Mouse (Mus musculus): Measurements from ENCODE around the gene Mttp. TPM values are rescaled to one million over a fixed set of nuclear protein-coding genes. Genes with fewer than 3 reads are reported as not detected.

The Mttp gene
- polyA plus RNA-seq, 1 experiment from 2014 or later = 41.6 TPM

GRCm38 (mm10) chr3:138106887-138107286, 37.9 kb downstream of the Mttp start:
- Histone ChIP-seq H3K27ac (no peak overlapping the region), H3K9me3 (no peaks in the 10 kb centered on the region; the same call in 1 of the 2 replicates), H3K4me3 (replicated peaks) (no peak overlapping the region), H3K4me2 (no peak overlapping the region), H3K36me3 (no peaks in the 10 kb centered on the region), H3K4me1 (no peaks in the 10 kb centered on the region), H3K9ac (no peak overlapping the region), H3K27me3 (replicated peaks) (no peaks in the 10 kb centered on the region)
- no peak for ATAC-seq (ENCODE audit: insufficient read depth, low FRiP score, low read depth)
- WGBS = 88% methylated on average over 10 of the region's 10 CpGs

- Histone ChIP-seq H3K9me3 (no peaks in the 10 kb centered on the region; the same call in 1 of the 2 replicates), H3K9ac (no peak overlapping the region), H3K36me3 (no peaks in the 10 kb centered on the region), H3K27ac (no peak overlapping the region), H3K4me1 (no peaks in the 10 kb centered on the region), H3K4me3 (replicated peaks) (no peak overlapping the region), H3K4me2 (no peak overlapping the region), H3K27me3 (replicated peaks) (no peaks in the 10 kb centered on the region)
- no peak for ATAC-seq (ENCODE audit: insufficient read depth, low FRiP score, low read depth)
- 73% methylated on average over 5 of the region's 5 CpGs for WGBS
Measured at GRCm38 (mm10) chr3:138105056-138105455, 39.7 kb downstream of the Mttp start.

GRCm38 (mm10) chr3:138103690-138104089, 41.1 kb downstream of the Mttp start:
- H3K4me3 ChIP-seq (replicated peaks) = no peak overlapping the region
- no peak overlapping the region for H3K9ac ChIP-seq
- no peak overlapping the region for H3K4me2 ChIP-seq
- no peaks in the 10 kb centered on the region; the same call in 1 of the 2 replicates for H3K9me3 ChIP-seq
- WGBS = 89% methylated on average over 4 of the region's 4 CpGs
- ATAC-seq (ENCODE audit: insufficient read depth, low FRiP score, low read depth) = no peak
- H3K36me3 ChIP-seq = no peaks in the 10 kb centered on the region
- H3K27ac ChIP-seq = no peak overlapping the region
- H3K27me3 ChIP-seq (replicated peaks) = no peaks in the 10 kb centered on the region
- H3K4me1 ChIP-seq = no peaks in the 10 kb centered on the region

GRCm38 (mm10) chr3:138101936-138102335, 42.8 kb downstream of the Mttp start:
- H3K27me3 ChIP-seq (replicated peaks) = no peaks in the 10 kb centered on the region
- 88% methylated on average over 4 of the region's 4 CpGs for WGBS
- no peak overlapping the region for H3K4me2 ChIP-seq
- H3K36me3 ChIP-seq = no peaks in the 10 kb centered on the region
- no peak overlapping the region for H3K27ac ChIP-seq
- no peaks in the 10 kb centered on the region; the same call in 1 of the 2 replicates for H3K9me3 ChIP-seq
- H3K4me3 ChIP-seq (replicated peaks) = no peak overlapping the region
- no peaks in the 10 kb centered on the region for H3K4me1 ChIP-seq
- H3K9ac ChIP-seq = no peak overlapping the region
- ATAC-seq (ENCODE audit: insufficient read depth, low FRiP score, low read depth) = no peak

GRCm38 (mm10) chr3:138097718-138098117, 47.0 kb downstream of the Mttp start:
- no peaks in the 10 kb centered on the region for H3K36me3 ChIP-seq
- H3K9me3 ChIP-seq = no peaks in the 10 kb centered on the region
- peak; percentile 39 for ATAC-seq (ENCODE audit: insufficient read depth, low FRiP score, low read depth)
- H3K9ac ChIP-seq = no peak overlapping the region
- WGBS = 66% methylated on average over 1 of the region's 1 CpGs
- H3K27ac ChIP-seq = no peak overlapping the region
- no peaks in the 10 kb centered on the region for H3K27me3 ChIP-seq (replicated peaks)
- no peak overlapping the region for H3K4me3 ChIP-seq (replicated peaks)
- H3K4me2 ChIP-seq = no peak overlapping the region
- no peaks in the 10 kb centered on the region for H3K4me1 ChIP-seq

- Histone ChIP-seq H3K4me3 (replicated peaks) (no peak overlapping the region), H3K4me1 (no peaks in the 10 kb centered on the region), H3K9me3 (no peaks in the 10 kb centered on the region), H3K4me2 (no peak overlapping the region), H3K27me3 (replicated peaks) (no peaks in the 10 kb centered on the region), H3K9ac (no peak overlapping the region), H3K27ac (no peak overlapping the region), H3K36me3 (no peaks in the 10 kb centered on the region)
- ATAC-seq (ENCODE audit: insufficient read depth, low FRiP score, low read depth) = no peak
- WGBS = 76% methylated on average over 19 of the region's 19 CpGs
Measured at GRCm38 (mm10) chr3:138096263-138097028, 48.3 kb downstream of the Mttp start.

GRCm38 (mm10) chr3:138095718-138096117, 49.0 kb downstream of the Mttp start:
- Histone ChIP-seq H3K4me3 (replicated peaks) (no peak overlapping the region), H3K4me1 (no peaks in the 10 kb centered on the region), H3K4me2 (no peak overlapping the region), H3K27me3 (replicated peaks) (no peaks in the 10 kb centered on the region), H3K9me3 (no peaks in the 10 kb centered on the region), H3K36me3 (no peaks in the 10 kb centered on the region), H3K9ac (no peak overlapping the region), H3K27ac (no peak overlapping the region)
- ATAC-seq (ENCODE audit: insufficient read depth, low FRiP score, low read depth) = no peak
- WGBS = 67% methylated on average over 10 of the region's 10 CpGs

- no peaks in the 10 kb centered on the region for H3K27me3 ChIP-seq (replicated peaks)
- no peak overlapping the region for H3K9ac ChIP-seq
- no peaks in the 10 kb centered on the region for H3K4me1 ChIP-seq
- no peak overlapping the region for H3K4me2 ChIP-seq
- no peak overlapping the region for H3K27ac ChIP-seq
- H3K4me3 ChIP-seq (replicated peaks) = no peak overlapping the region
- H3K9me3 ChIP-seq = no peaks in the 10 kb centered on the region
- ATAC-seq (ENCODE audit: insufficient read depth, low FRiP score, low read depth) = no peak
- WGBS = 62% methylated on average over 3 of the region's 3 CpGs
- H3K36me3 ChIP-seq = no peaks in the 10 kb centered on the region
Measured at GRCm38 (mm10) chr3:138095301-138095700, 49.5 kb downstream of the Mttp start.

- Histone ChIP-seq H3K27me3 (replicated peaks) (no peaks in the 10 kb centered on the region), H3K4me2 (no peak overlapping the region), H3K36me3 (no peaks in the 10 kb centered on the region), H3K9me3 (no peaks in the 10 kb centered on the region), H3K9ac (no peak overlapping the region), H3K27ac (no peak overlapping the region), H3K4me3 (replicated peaks) (no peak overlapping the region), H3K4me1 (no peaks in the 10 kb centered on the region)
- WGBS = 79% methylated on average over 4 of the region's 4 CpGs
- no peak for ATAC-seq (ENCODE audit: insufficient read depth, low FRiP score, low read depth)
Measured at GRCm38 (mm10) chr3:138083896-138084295, 60.9 kb downstream of the Mttp start.

GRCm38 (mm10) chr3:138083073-138083637, 61.6 kb downstream of the Mttp start:
- no peak overlapping the region for H3K4me2 ChIP-seq
- WGBS = 96% methylated on average over 1 of the region's 1 CpGs

GRCm38 (mm10) chr3:138078701-138079100, 66.1 kb downstream of the Mttp start:
- no peak overlapping the region for H3K4me3 ChIP-seq (replicated peaks)
- H3K27ac ChIP-seq = no peak overlapping the region
- H3K9me3 ChIP-seq = no peaks in the 10 kb centered on the region
- H3K36me3 ChIP-seq = no peaks in the 10 kb centered on the region
- ATAC-seq (ENCODE audit: insufficient read depth, low FRiP score, low read depth) = no peak
- 42% methylated on average over 1 of the region's 1 CpGs for WGBS
- H3K27me3 ChIP-seq (replicated peaks) = no peaks in the 10 kb centered on the region
- H3K4me2 ChIP-seq = no peak overlapping the region
- H3K4me1 ChIP-seq = no peaks in the 10 kb centered on the region; the same call in 1 of the 2 replicates
- H3K9ac ChIP-seq = no peak overlapping the region

More at GRCm38 (mm10) chr3:138083073-138083637, 61.6 kb downstream of the Mttp start:
- H3K9ac ChIP-seq = no peak overlapping the region
- no peaks in the 10 kb centered on the region for H3K27me3 ChIP-seq (replicated peaks)
- no peak overlapping the region for H3K4me3 ChIP-seq (replicated peaks)
- no peaks in the 10 kb centered on the region for H3K36me3 ChIP-seq
- ATAC-seq (ENCODE audit: insufficient read depth, low FRiP score, low read depth) = no peak
- H3K27ac ChIP-seq = no peak overlapping the region
- H3K4me1 ChIP-seq = no peaks in the 10 kb centered on the region
- no peaks in the 10 kb centered on the region for H3K9me3 ChIP-seq

- H3K4me2 ChIP-seq = no peak overlapping the region
- no peak overlapping the region for H3K9ac ChIP-seq
- ATAC-seq (ENCODE audit: insufficient read depth, low FRiP score, low read depth) = no peak
- H3K36me3 ChIP-seq = no peaks in the 10 kb centered on the region
- H3K4me3 ChIP-seq (replicated peaks) = no peak overlapping the region
- H3K9me3 ChIP-seq = no peaks in the 10 kb centered on the region
- H3K4me1 ChIP-seq = no peaks in the 10 kb centered on the region; the same call in 1 of the 2 replicates
- H3K27ac ChIP-seq = no peak overlapping the region
- WGBS = 65% methylated on average over 11 of the region's 11 CpGs
- H3K27me3 ChIP-seq (replicated peaks) = no peaks in the 10 kb centered on the region
Measured at GRCm38 (mm10) chr3:138077476-138078340, 67.1 kb downstream of the Mttp start.
